Mouse (Mus musculus): ENCODE data around the gene Slc5a6.

- TF ChIP-seq JUN (IDR thresholded peaks at IDR 0.05; ENCODE audit: insufficient read depth, low read depth, low read length) = no peak
- TF ChIP-seq PAX5 (IDR thresholded peaks at IDR 0.05; ENCODE audit: low read length) = no peak
Measured at GRCm38 (mm10) chr5:31000993-31001392, 47.7 kb downstream of the Slc5a6 start.

Measured in CH12.LX (cell line).